Mouse (Mus musculus): ENCODE data around the gene Epas1.

DNA sequence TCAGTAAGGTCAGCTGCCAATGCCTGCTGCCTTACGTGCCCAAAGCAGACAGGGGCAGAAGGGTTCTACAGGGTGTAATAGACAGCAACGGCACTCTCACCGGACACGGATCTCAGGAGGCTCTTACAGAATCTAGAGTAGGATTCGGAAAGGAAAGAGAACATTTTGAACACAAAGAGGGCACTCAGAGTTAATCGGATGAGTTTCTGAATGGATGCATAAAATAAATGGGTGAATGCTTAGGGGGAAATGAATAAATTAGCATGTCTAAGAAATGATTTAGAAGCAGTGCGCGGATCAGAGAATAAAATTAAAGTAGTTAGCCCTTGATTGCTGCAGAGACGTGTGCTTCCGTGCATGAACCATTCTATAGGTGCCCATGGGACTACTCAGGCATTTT is 126.6 kb downstream of the Epas1 start:
- TF ChIP-seq CTCF (IDR thresholded peaks at IDR 0.05; ENCODE audit: borderline replicate concordance, insufficient read depth, low read length) (no peak), POLR2A (IDR thresholded peaks at IDR 0.05; ENCODE audit: low read depth, low read length) (no peak)

Measured in embryonic fibroblast, embryonic 13.5 days (primary cell).